Mouse (Mus musculus) stomach, embryonic 14.5 days (tissue): Measurements from ENCODE around the gene Sult6b1. TPM values are rescaled to one million over a fixed set of nuclear protein-coding genes. Genes with fewer than 3 reads are reported as not detected.

Source experiments
- ATAC-seq: fragments of 200-750 bp; cut with Nextera tagmentation; 2 replicates; pipeline ENCODE4 v1.8.0; 2017; ENCODE audit warnings: low read depth, moderate TSS enrichment; ENCODE audit not compliant: insufficient number of reproducible peaks, insufficient read depth, low FRiP score
- H3K27ac ChIP-seq: fragments of 300-500 bp; sonication (generic); 2 replicates; pipeline ENCODE4 v1.5.1; 2014; ENCODE audit warnings: mild to moderate bottlenecking, low read length, moderate library complexity, mixed read lengths
- H3K27me3 ChIP-seq: fragments of 300-500 bp; sonication (generic); 2 replicates; pipeline ENCODE4 v1.6.1; 2014; ENCODE audit warnings: low read length, control low read depth, mixed read lengths; ENCODE audit not compliant: control insufficient read depth, insufficient read depth
- H3K36me3 ChIP-seq: fragments of 300-500 bp; sonication (generic); 2 replicates; pipeline ENCODE4 v1.6.1; 2014; ENCODE audit warnings: mild to moderate bottlenecking, control low read depth, low read length, moderate library complexity, mixed read lengths; ENCODE audit not compliant: control insufficient read depth, insufficient read depth
- H3K4me1 ChIP-seq: fragments of 300-500 bp; sonication (generic); 2 replicates; pipeline ENCODE4 v1.6.1; 2014; ENCODE audit warnings: low read length, control low read depth, mixed read lengths; ENCODE audit not compliant: control insufficient read depth, insufficient read depth
- H3K4me2 ChIP-seq: fragments of 300-500 bp; sonication (generic); replicated peaks from 2 replicates; pipeline ENCODE4 v1.6.1; 2014; ENCODE audit warnings: low read depth, low read length, control low read depth
- H3K4me3 ChIP-seq: fragments of 300-500 bp; sonication (generic); 2 replicates; pipeline ENCODE4 v1.5.1; 2014; ENCODE audit warnings: low read depth, low read length, control low read depth
- H3K9ac ChIP-seq: fragments of 300-500 bp; sonication (generic); replicated peaks from 2 replicates; pipeline ENCODE4 v1.6.1; 2014; ENCODE audit warnings: low read depth, mild to moderate bottlenecking, control low read depth, low read length, moderate library complexity, mixed read lengths
- H3K9me3 ChIP-seq: fragments of 300-500 bp; sonication (generic); 2 replicates; pipeline ENCODE4 v1.6.1; 2016; ENCODE audit warnings: low read depth, low read length, control low read depth; ENCODE audit not compliant: control insufficient read depth
- WGBS: fragments of 180-500 bp; shearing (Covaris S2); extraction: QIAGEN DNeasy Blood & Tissue Kit; methylation state at CpG from one replicate; pipeline ENCODE4 v1.1.7; 2014; 5-methylcytosine and 5-hydroxymethylcytosine counted together
- polyA plus RNA-seq: library from polyadenylated mRNA; unstranded; fragments of >200 nt; fragmentation: Nextera tagmentation; extraction: Ambion mirVana; gene quantifications from 2 replicates; pipeline ENCODE4 v1.2.1, GENCODE M21; 2014

The Sult6b1 gene
- polyA plus RNA-seq, 1 experiment from 2014 or later: not detected

DNA sequence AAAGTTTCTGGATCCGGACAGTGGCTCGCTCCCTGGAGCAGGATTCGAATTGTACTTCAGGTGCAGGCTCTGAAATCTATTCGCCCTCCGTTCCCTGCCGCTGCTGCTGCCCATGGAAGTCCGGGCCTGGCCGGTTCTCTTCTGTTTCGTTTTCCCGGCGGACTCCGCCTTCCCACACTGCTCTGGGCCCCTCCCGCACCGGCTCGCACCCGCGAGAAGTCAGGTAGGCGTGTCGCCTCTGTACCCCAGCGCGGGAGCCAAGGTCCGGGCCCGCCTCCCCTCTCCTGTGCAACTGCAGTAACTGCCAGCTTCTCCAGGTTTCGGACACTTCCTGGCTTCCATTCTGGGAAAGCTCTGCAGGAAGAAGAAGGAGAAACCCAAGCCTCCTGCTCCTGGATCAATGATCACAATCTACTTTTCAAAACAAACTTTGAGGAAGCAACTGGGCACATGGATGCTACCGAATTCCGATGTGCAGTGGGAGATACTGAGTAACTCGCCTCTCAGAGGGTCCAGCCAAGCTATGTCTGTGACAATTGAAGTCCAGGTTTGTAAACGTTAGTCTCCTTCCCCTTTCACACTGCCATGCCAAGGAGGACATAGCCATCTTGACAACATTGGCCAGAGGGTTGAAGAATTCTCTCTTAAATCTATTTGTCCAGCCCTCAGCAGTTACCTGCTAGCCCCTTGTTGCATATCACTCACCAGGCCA is 24.2 kb downstream of the Sult6b1 start, which contains the start of gene Eif2ak2:
Eif2ak2 (minus strand) TSS at position 173 of the 712 bp plus-strand sequence.
- no peaks in the 10 kb centered on the region for H3K27me3 ChIP-seq
- under 1% methylated on average over 28 of the region's 28 CpGs for WGBS
- peak within 1 kb of the TSS; percentile 61 for H3K4me2 ChIP-seq
- ATAC-seq: peak; percentile 98
- peaks cover 6% of the 10 kb centered on the region; the same call in 1 of the 2 replicates for H3K36me3 ChIP-seq
- H3K27ac ChIP-seq: peak within 1 kb of the TSS; percentile 48; the same call in 1 of the 2 replicates
- H3K4me1 ChIP-seq: peaks cover 8% of the 10 kb centered on the region; the same call in 1 of the 2 replicates
- peak within 1 kb of the TSS; percentile 61 for H3K9ac ChIP-seq
- no peaks in the 10 kb centered on the region for H3K9me3 ChIP-seq
- H3K4me3 ChIP-seq: peak within 1 kb of the TSS; percentile 69

DNA sequence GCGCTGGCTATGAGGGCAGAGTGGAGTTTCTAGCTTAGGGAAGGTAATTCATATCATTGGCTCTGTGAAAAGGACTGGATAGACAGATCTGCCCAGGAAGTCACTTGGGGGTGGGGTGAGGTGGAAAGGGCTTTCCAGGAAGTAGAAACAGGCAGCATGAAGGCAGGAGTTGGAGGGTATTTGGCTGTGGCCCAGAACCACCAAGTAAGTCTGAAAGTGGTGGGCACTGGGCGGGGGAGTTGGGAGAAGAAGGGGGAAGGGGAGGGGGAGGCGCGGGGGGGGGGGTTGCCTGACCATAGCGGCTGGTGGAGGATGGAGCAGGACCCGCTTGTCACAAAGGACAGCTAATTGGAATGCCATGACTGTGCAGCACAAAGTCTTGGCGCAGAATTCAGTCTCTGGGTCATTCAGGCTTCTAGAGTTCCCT is 24.9 kb downstream of the Sult6b1 start:
- ATAC-seq: peak; percentile 28; the same call in 1 of the 2 replicates
- H3K27me3 ChIP-seq: no peaks in the 10 kb centered on the region
- H3K9me3 ChIP-seq: no peaks in the 10 kb centered on the region
- 8% methylated on average over 7 of the region's 7 CpGs for WGBS
- peak overlapping the region; percentile 61 for H3K4me2 ChIP-seq
- peak overlapping the region; percentile 69 for H3K4me3 ChIP-seq
- H3K27ac ChIP-seq: peak overlapping the region; percentile 48; the same call in 1 of the 2 replicates
- H3K9ac ChIP-seq: peak overlapping the region; percentile 61
- peaks cover 8% of the 10 kb centered on the region; the same call in 1 of the 2 replicates for H3K4me1 ChIP-seq
- peaks cover 11% of the 10 kb centered on the region; the same call in 1 of the 2 replicates for H3K36me3 ChIP-seq

DNA sequence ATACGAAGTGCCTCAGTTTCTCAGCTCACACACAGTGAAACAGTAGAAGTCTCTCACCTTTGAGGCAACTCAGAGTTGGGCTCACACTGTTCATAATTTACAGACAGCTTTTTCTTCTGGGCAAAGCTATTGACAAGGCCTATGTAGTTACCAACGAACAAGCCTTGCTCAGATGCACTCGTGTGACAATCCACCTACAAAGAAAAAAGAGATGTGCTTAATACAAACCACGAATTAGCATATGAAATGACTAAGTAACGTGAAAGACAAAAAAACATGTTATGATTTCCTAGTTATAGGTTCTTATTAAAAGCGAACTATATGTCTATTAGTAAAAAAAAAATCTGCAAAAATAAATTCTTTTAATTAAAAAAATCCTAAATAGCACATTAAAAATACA is 32.9 kb downstream of the Sult6b1 start:
- Histone ChIP-seq H3K4me1 (no peaks in the 10 kb centered on the region), H3K9ac (no peak overlapping the region), H3K27me3 (no peaks in the 10 kb centered on the region), H3K27ac (no peak overlapping the region), H3K4me3 (no peak overlapping the region), H3K36me3 (peaks cover 16% of the 10 kb centered on the region; the same call in 1 of the 2 replicates), H3K9me3 (no peaks in the 10 kb centered on the region), H3K4me2 (no peak overlapping the region)
- WGBS: 93% methylated on average over 6 of the region's 6 CpGs
- no peak for ATAC-seq

GRCm38 (mm10) chr17:78856243-78856642 is 50.5 kb downstream of the Sult6b1 start:
- H3K36me3 ChIP-seq: no peaks in the 10 kb centered on the region
- no peak overlapping the region for H3K9ac ChIP-seq
- H3K27ac ChIP-seq: no peak overlapping the region
- H3K4me1 ChIP-seq: no peaks in the 10 kb centered on the region
- no peak overlapping the region for H3K4me3 ChIP-seq
- no peak for ATAC-seq
- H3K4me2 ChIP-seq: no peak overlapping the region
- H3K9me3 ChIP-seq: no peaks in the 10 kb centered on the region
- WGBS: 90% methylated on average over 10 of the region's 10 CpGs
- H3K27me3 ChIP-seq: no peaks in the 10 kb centered on the region

DNA sequence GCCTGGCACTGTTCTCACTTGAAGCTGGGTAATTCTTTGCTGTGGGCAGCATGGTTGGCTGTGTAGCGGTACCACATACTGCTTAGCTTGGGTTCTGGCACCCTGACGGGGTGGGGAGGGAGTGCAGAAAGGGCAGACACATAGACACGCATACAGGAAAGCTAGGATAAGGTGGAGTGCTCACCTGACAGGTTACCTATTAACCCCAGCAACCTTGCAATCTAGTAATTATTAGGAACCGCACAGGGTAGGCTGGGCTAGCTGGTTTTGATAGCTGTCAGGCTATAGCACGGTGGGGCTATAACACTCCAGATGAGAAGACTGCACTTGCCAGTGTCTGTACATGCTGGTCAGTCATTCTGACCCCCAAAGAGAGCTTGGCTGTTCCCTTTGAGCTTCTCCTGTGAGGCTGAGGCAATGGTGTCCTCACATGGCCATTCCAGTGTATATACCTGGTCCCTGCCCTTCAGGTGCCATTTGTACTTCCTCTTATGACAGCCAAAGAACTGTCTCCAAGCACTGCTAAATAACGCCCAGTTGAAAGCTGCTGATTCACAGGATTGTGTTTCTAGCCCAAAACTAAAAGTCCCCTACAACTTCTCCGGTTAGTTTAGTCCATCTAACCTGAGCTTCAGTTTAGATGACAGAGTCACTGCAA is 64.4 kb downstream of the Sult6b1 start:
- no peak overlapping the region for H3K27ac ChIP-seq
- H3K9me3 ChIP-seq: no peaks in the 10 kb centered on the region
- no peak for ATAC-seq
- no peak overlapping the region for H3K4me2 ChIP-seq
- whole genome bisulfite sequencing: 87% methylated on average over 7 of the region's 7 CpGs
- H3K36me3 ChIP-seq: peaks cover 54% of the 10 kb centered on the region
- no peaks in the 10 kb centered on the region for H3K27me3 ChIP-seq
- no peak overlapping the region for H3K9ac ChIP-seq
- no peaks in the 10 kb centered on the region for H3K4me1 ChIP-seq
- H3K4me3 ChIP-seq: no peak overlapping the region

DNA sequence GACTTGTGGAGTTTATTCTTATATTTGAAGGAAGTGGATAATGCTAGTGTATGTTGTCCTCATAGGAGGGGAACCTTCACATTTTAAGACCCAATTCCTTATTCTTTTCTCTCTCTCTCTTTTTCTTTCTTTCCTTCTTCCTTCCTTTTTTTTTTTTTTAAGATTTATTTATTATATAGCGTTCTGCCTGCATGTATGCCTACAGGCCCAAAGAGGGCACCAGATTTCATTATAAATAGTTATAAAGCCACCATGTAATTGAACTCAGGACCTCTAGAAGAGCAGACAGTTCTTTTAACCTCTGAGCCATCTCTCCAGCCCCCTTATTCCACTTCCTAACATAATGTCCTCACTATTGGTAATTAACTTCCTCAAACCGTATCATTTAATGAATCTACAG is 70.7 kb downstream of the Sult6b1 start:
- H3K27ac ChIP-seq: peak overlapping the region; percentile 63
- peak overlapping the region; percentile 82 for H3K4me3 ChIP-seq
- 0 out of 2 replicates have a peak, but pooled peaks cover 5% of the 10 kb centered on the region for H3K4me1 ChIP-seq
- H3K4me2 ChIP-seq: peak overlapping the region; percentile 90
- H3K9me3 ChIP-seq: no peaks in the 10 kb centered on the region
- no peaks in the 10 kb centered on the region for H3K27me3 ChIP-seq
- peaks cover 20% of the 10 kb centered on the region for H3K36me3 ChIP-seq
- 27% methylated on average over 2 of the region's 2 CpGs for WGBS
- H3K9ac ChIP-seq: peak overlapping the region; percentile 36; the same call in 1 of the 2 replicates
- ATAC-seq: no peak

GRCm38 (mm10) chr17:78834856-78835835 is 71.6 kb downstream of the Sult6b1 start, which contains the start of the genes Heatr5b and Gpatch11:
Gene Heatr5b (minus strand): TSS chr17:78835364.
Gene Gpatch11 (plus strand): TSS chr17:78835567.
- peak within 1 kb of the TSS; percentile 78 for H3K27ac ChIP-seq
- H3K36me3 ChIP-seq: peaks cover 13% of the 10 kb centered on the region
- H3K4me2 ChIP-seq: peak within 1 kb of the TSS; percentile 90

More at GRCm38 (mm10) chr17:78834856-78835835, 71.6 kb downstream of the Sult6b1 start, which contains the start of the genes Heatr5b and Gpatch11:
- H3K9me3 ChIP-seq: no peaks in the 10 kb centered on the region
- H3K9ac ChIP-seq: peak within 1 kb of the TSS; percentile 84
- H3K4me3 ChIP-seq: peak within 1 kb of the TSS; percentile 82
- H3K4me1 ChIP-seq: 0 out of 2 replicates have a peak, but pooled peaks cover 5% of the 10 kb centered on the region
- ATAC-seq: peak; percentile 98
- H3K27me3 ChIP-seq: no peaks in the 10 kb centered on the region
- under 1% methylated on average over 81 of the region's 81 CpGs for WGBS
